Mouse (Mus musculus) B cell, adult (primary cell): ENCODE data around the gene Fth1. TPM values are rescaled to one million over a fixed set of nuclear protein-coding genes. Genes with fewer than 3 reads are reported as not detected.

Experiments used
- total RNA-seq: library from RNA; stranded (reverse); gene quantifications from 4 replicates; pipeline ENCODE4 v1.2.4, GENCODE M21; 2023; ENCODE audit not compliant: inconsistent age

Gene Fth1
- 2,198 to 2,406 TPM (median 2,302 TPM) in 4 replicates for total RNA-seq

DNA sequence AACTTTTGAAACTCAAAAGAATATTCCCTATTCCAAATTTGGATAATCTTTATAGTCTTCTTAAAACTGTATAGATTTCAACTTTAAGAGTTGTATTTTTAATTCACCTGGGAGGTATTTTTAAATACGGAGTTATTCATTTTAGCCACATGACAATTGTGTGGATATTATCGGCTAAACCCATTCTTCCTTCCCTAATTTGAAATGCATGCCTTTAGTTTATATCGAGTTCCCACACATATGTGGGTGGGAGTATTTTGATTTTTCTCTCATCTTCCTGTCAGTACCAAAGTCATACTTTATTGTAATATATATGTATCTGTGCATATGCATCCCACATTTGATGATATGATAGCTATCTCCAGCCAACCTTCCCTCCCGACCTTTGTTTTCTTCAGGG lies at the start of gene Fth1:
Fth1 (plus strand) TSS at position 341 of the 400 bp plus-strand sequence.

DNA sequence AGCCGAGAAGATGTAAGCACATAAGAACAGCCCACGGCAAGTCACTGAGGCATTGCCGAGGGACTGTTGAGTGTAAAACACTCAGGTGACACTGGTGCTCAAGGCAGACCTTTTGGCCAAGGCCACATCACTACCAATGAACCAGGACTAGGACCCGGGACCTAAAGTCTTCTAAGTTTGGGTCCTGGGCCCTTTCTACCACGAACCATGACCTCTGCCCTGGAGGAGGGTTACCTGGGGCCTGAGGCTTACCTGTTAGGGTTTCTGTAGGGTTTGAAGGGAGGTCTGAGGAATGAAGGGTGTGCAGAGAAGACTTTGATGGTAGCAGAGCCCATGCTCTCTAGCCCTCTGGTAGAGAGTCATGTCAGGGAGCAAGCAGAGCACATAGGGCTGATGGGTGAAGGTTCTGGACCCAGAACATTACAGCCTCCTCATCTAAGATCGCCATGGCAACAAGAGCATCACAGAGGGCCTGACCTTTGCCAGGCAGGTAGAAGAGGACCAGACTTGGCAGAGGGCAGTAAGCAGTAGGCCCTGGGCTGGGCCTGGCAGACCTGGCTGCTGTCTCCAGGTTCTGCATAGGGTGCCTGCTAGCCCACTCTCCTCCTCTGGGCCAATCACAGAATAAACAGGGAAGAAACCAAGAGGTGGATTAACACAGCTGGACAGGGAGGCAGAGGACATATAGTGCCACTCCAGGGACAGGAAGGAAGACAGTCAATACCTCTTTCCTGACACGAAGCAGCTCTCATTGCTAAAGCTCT lies 21.0 kb downstream of the Fth1 start, which contains the start of the genes Best1 and Rab3il1:
Best1 (minus strand) TSS at position 428 of the 764 bp plus-strand sequence.
Rab3il1 (plus strand) TSS at position 464 of the 764 bp plus-strand sequence.

Other genes starting within 250 kb of the Fth1 start
- not detected in 4 replicates for gene Scgb2a2, start 133.0 kb upstream of the Fth1 start, total RNA-seq
- 34.7 to 42.7 TPM (median 40.1 TPM) in 4 replicates for gene Incenp, start 81.0 kb upstream of the Fth1 start, total RNA-seq
- not detected in 4 replicates for gene Best1, start 21.0 kb downstream of the Fth1 start, total RNA-seq
- gene Rab3il1, start 21.1 kb downstream of the Fth1 start, total RNA-seq, result 0.90 to 1.8 TPM (median 1.1 TPM) in 4 replicates
- 0.32 to 1.5 TPM (median 1.0 TPM) in 4 replicates for gene Fads3, start 61.0 kb downstream of the Fth1 start, total RNA-seq
- gene Fads2, start 121.1 kb downstream of the Fth1 start, total RNA-seq, result 0.51 to 1.4 TPM (median 0.86 TPM) in 4 replicates
- 3.8 to 6.3 TPM (median 4.6 TPM) in 4 replicates for gene Fads1, start 202.3 kb downstream of the Fth1 start, total RNA-seq
- gene Tmem258, start 223.4 kb downstream of the Fth1 start, total RNA-seq, result 92.7 to 120 TPM (median 101 TPM) in 4 replicates
- gene Fen1, start 223.6 kb downstream of the Fth1 start, total RNA-seq, result 26.0 to 35.4 TPM (median 32.3 TPM) in 4 replicates